Comparison of ENCODE assay signal across 15 mouse cellular contexts in the genomic region with DNA sequence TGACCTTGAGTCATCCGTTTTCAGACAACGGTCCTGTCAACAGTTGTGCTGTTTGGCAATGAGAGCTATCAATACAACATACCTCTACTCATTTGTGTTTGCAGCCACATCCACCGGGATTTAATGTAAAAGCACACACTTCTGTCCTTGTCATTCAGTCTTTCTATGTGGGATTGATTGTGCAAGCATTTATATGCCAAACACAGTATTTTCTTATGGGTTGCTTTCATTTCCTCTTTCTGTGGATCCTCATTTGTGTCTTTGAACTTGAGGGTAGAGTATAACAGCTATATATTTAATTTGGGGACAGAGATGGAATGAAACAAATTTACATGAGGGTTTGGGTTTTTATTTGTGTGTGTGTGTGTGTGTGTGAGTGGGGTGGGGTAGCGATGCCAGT. TPM values are rescaled to one million over a fixed set of nuclear protein-coding genes. Genes with fewer than 3 reads are reported as not detected.
DNase-seq lines count a peak whose midpoint lies in the region; ATAC-seq and TF ChIP-seq lines count a peak whose summit lies in the region.
"Had no signal": no experiment of that assay in that cellular context is flagged by ENCODE, and none has a peak within 500 bp of the region (broad histone marks: within the 10 kb centered on the region; RNA-seq: fewer than 3 reads in every experiment).

No protein-coding gene starts in this region.

- 74% methylated on average over 4 of the region's 4 CpGs for WGBS in lung, postnatal 0 days

- no peak for ATAC-seq in lung, postnatal 0 days
- ATAC-seq in granulocyte monocyte progenitor cell, adult 5-6 weeks (replicated peaks; ENCODE audit: poor library complexity, severe bottlenecking) = peak; percentile 96
- peak; percentile 76 for ATAC-seq in megakaryocyte progenitor cell, adult 5-6 weeks (replicated peaks; ENCODE audit: poor library complexity)
- no peak for ATAC-seq in erythroblast, adult 5-6 weeks (replicated peaks; ENCODE audit: low FRiP score, poor library complexity, severe bottlenecking)
- ATAC-seq: forebrain, embryonic 15.5 days; forebrain, postnatal 0 days had no signal

- no peak for TF ChIP-seq EP300 in lung, postnatal 0 days (IDR thresholded peaks at IDR 0.05)

- H3K9me3 ChIP-seq in lung, postnatal 0 days (ENCODE audit: low read length) = no peaks in the 10 kb centered on the region
- H3K9me3 ChIP-seq: embryonic facial prominence, embryonic 13.5 days; embryonic facial prominence, embryonic 15.5 days; forebrain, embryonic 13.5 days; forebrain, embryonic 15.5 days had no signal

- H3K9ac ChIP-seq in lung, postnatal 0 days (replicated peaks; ENCODE audit: low read depth) = no peak overlapping the region
- H3K9ac ChIP-seq: embryonic facial prominence, embryonic 13.5 days; embryonic facial prominence, embryonic 15.5 days; forebrain, embryonic 13.5 days; forebrain, embryonic 15.5 days; forebrain, postnatal 0 days had no signal

- no peaks in the 10 kb centered on the region for H3K36me3 ChIP-seq in lung, postnatal 0 days (ENCODE audit: insufficient read depth, low read length)
- H3K36me3 ChIP-seq: embryonic facial prominence, embryonic 13.5 days; embryonic facial prominence, embryonic 15.5 days; forebrain, embryonic 15.5 days had no signal

- H3K4me2 ChIP-seq in lung, postnatal 0 days (replicated peaks; ENCODE audit: low read depth, low read length) = no peak overlapping the region
- H3K4me2 ChIP-seq: embryonic facial prominence, embryonic 13.5 days; embryonic facial prominence, embryonic 15.5 days; forebrain, embryonic 13.5 days; forebrain, embryonic 15.5 days had no signal

- no peaks in the 10 kb centered on the region for H3K4me1 ChIP-seq in lung, postnatal 0 days (ENCODE audit: insufficient read depth, low read depth, low read length)
- H3K4me1 ChIP-seq: embryonic facial prominence, embryonic 13.5 days; embryonic facial prominence, embryonic 15.5 days; forebrain, embryonic 13.5 days; forebrain, embryonic 15.5 days had no signal

- H3K4me3 ChIP-seq in lung, postnatal 0 days (ENCODE audit: low read depth, low read length) = no peak overlapping the region
- H3K4me3 ChIP-seq: embryonic facial prominence, embryonic 13.5 days; embryonic facial prominence, embryonic 15.5 days; forebrain, embryonic 13.5 days; forebrain, embryonic 15.5 days had no signal

- no peaks in the 10 kb centered on the region for H3K27me3 ChIP-seq in lung, postnatal 0 days (replicated peaks; ENCODE audit: insufficient read depth, low read length)
- H3K27me3 ChIP-seq: forebrain, embryonic 13.5 days; forebrain, embryonic 15.5 days had no signal

- no peak for TF ChIP-seq CTCF in lung, postnatal 0 days (IDR thresholded peaks at IDR 0.05)

- DNase-seq in lung, postnatal 0 days (ENCODE audit: low spot score) = peak; percentile 13
- DNase-seq in lung, postnatal 10 days = no peak
- no peak for DNase-seq in cerebellum, adult 9-10 months
- no peak for DNase-seq in spleen, postnatal 4 days (ENCODE audit: low spot score in 2 of 2)
- DNase-seq: adrenal gland, postnatal 25 days; forebrain, postnatal 0 days had no signal

- no peak overlapping the region for H3K27ac ChIP-seq in lung, postnatal 0 days (ENCODE audit: low read length)
- H3K27ac ChIP-seq: embryonic facial prominence, embryonic 13.5 days; embryonic facial prominence, embryonic 15.5 days; forebrain, embryonic 13.5 days; forebrain, embryonic 15.5 days had no signal

RNA-seq across cellular contexts. Expression of a gene that starts 47.5 kb away (rescaled TPM):
- 0.08 TPM in 2 replicates for polyA plus RNA-seq in lung, postnatal 0 days (2015; fragmentation: Nextera tagmentation; extraction: Ambion mirVana)
- not detected in 2 replicates for total RNA-seq in granulocyte monocyte progenitor cell, adult 5-6 weeks (2014; fragmentation: Nextera tagmentation)
- total RNA-seq in granulocyte monocyte progenitor cell, adult 5-6 weeks (2017) = not detected in 2 replicates
- not detected in 2 replicates for total RNA-seq in megakaryocyte progenitor cell, adult 5-6 weeks (2015)
- total RNA-seq in megakaryocyte progenitor cell, adult 5-6 weeks (2017) = not detected in 2 replicates
- 0.42 TPM in 1 of 2 replicates, not detected in the other for total RNA-seq in erythroblast, adult 5-6 weeks (2015; ENCODE audit: low replicate concordance)
- 0.60 TPM in 1 of 2 replicates, not detected in the other for total RNA-seq in erythroblast, adult 5-6 weeks (2017; ENCODE audit: low replicate concordance)
- total RNA-seq: adrenal gland, postnatal 25 days; ES-E14; MEL had no signal

Comparison
In these comparisons a context has a peak if more than half of its experiments do, and no peak if none do; other contexts are left out.
1. ATAC-seq: peak in granulocyte monocyte progenitor cell, adult 5-6 weeks (single experiment) and megakaryocyte progenitor cell, adult 5-6 weeks (single experiment); none in lung, postnatal 0 days (single experiment) and erythroblast, adult 5-6 weeks (single experiment).